In genomic region chr12:110978607-110979406, GRCm38 (mm10) we compare ENCODE assay signal across 7 mouse cellular contexts. TPM values are rescaled to one million over a fixed set of nuclear protein-coding genes. Genes with fewer than 3 reads are reported as not detected.
DNase-seq lines count a peak whose midpoint lies in the region; ATAC-seq lines count a peak whose summit lies in the region.

Gene Ankrd9 (minus strand): TSS chr12:110979040.

- H3K9me3 ChIP-seq in intestine, embryonic 15.5 days = no peaks in the 10 kb centered on the region
- H3K9me3 ChIP-seq in midbrain, embryonic 10.5 days (replicated peaks) = no peaks in the 10 kb centered on the region

- peaks cover 19% of the 10 kb centered on the region for H3K4me1 ChIP-seq in intestine, embryonic 15.5 days (replicated peaks)
- H3K4me1 ChIP-seq in midbrain, embryonic 10.5 days = peaks cover 30% of the 10 kb centered on the region

- H3K4me2 ChIP-seq in intestine, embryonic 15.5 days (replicated peaks) = peak within 1 kb of the TSS; percentile 94

- peak within 1 kb of the TSS; percentile 85 for H3K27ac ChIP-seq in intestine, embryonic 15.5 days
- H3K27ac ChIP-seq in midbrain, embryonic 10.5 days (replicated peaks) = peak within 1 kb of the TSS; percentile 94

- no peaks in the 10 kb centered on the region for H3K27me3 ChIP-seq in intestine, embryonic 15.5 days (replicated peaks)
- peaks cover 8% of the 10 kb centered on the region for H3K27me3 ChIP-seq in midbrain, embryonic 10.5 days (ENCODE audit: low read depth, poor library complexity, severe bottlenecking)

- peak; percentile 96 for ATAC-seq in intestine, embryonic 15.5 days

- DNase-seq in adrenal gland, adult 2 months = peak; percentile 99
- DNase-seq in embryo, embryonic 11.5 days (ENCODE audit: low read depth, low spot score) = peak; percentile 92
- peak; percentile 97 to 98 for DNase-seq in gastrocnemius, postnatal 36 days
- DNase-seq in left cerebral cortex, postnatal 25 days (ENCODE audit: low spot score in 2 of 2) = peak; percentile 93 to 94
- DNase-seq in midbrain, embryonic 10.5 days (ENCODE audit: low spot score) = peak; percentile 96
- peak; percentile 88 for DNase-seq in right cerebral cortex, postnatal 4 days

- under 1% methylated on average over 89 of the region's 90 CpGs for whole genome bisulfite sequencing in intestine, embryonic 15.5 days
- under 1% methylated on average over 90 of the region's 90 CpGs for WGBS in midbrain, embryonic 10.5 days

- peak within 1 kb of the TSS; percentile 86 for H3K9ac ChIP-seq in intestine, embryonic 15.5 days

- intact Hi-C loops in gastrocnemius, postnatal 36 days (cut with DNase I) = no loop called here
- intact Hi-C loops in left cerebral cortex, postnatal 25 days (cut with DNase I) = no loop called here

- peak within 1 kb of the TSS; percentile 90 for H3K4me3 ChIP-seq in intestine, embryonic 15.5 days (replicated peaks)
- H3K4me3 ChIP-seq in midbrain, embryonic 10.5 days = peak within 1 kb of the TSS; percentile 93

- H3K36me3 ChIP-seq in intestine, embryonic 15.5 days = peaks cover 14% of the 10 kb centered on the region
- peaks cover 38% of the 10 kb centered on the region for H3K36me3 ChIP-seq in midbrain, embryonic 10.5 days

RNA-seq across cellular contexts. Expression of gene Ankrd9, which starts in this region (rescaled TPM):
- 10 to 100 TPM; 30.4 to 42.7 TPM for total RNA-seq in adrenal gland, adult 2 months (2021)
- 90.6 and 110 TPM in 2 replicates for polyA plus RNA-seq in adrenal gland, adult 2 months (2012; rRNA removed)
- total RNA-seq in gastrocnemius, postnatal 36 days (2021) = 100 to 1,000 TPM; 161 to 219 TPM
- polyA plus RNA-seq in intestine, embryonic 15.5 days (2015; fragmentation: Nextera tagmentation; extraction: Ambion mirVana) = 22.7 and 25.8 TPM in 2 replicates
- 10 to 100 TPM; 16.2 to 17.9 TPM for total RNA-seq in left cerebral cortex, postnatal 25 days (2021)
- 16.5 and 19.4 TPM in 2 replicates for polyA plus RNA-seq in midbrain, embryonic 10.5 days (2016; fragmentation: Nextera tagmentation; extraction: Ambion mirVana)

Comparison
In these comparisons a context has a peak if more than half of its experiments do, and no peak if none do; other contexts are left out.
1. Peak in every context shown above with its lines: DNase-seq, ATAC-seq, H3K4me3 ChIP-seq and H3K27ac ChIP-seq.